In the genomic region with DNA sequence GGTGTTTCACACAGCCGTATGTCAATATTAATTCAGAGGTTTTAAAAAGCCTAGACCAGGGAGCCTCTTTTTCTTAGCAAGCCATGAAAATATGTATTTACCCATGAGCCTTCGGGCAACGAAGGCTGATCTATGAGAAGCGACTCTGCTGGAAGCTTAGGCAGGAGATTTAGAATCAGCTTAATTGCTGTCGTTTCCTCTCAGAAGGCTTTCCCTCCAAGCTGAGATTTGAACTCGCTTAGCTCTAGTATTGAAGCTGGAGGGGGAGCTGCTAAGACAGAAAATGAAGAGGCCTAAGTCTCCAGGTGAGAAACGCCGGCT, we compare ENCODE assay signal across 16 mouse cellular contexts.
DNase-seq lines count a peak whose midpoint lies in the region; ATAC-seq and TF ChIP-seq lines count a peak whose summit lies in the region.
"Had no signal": no experiment of that assay in that cellular context is flagged by ENCODE, and none has a peak within 500 bp of the region (broad histone marks: within the 10 kb centered on the region; RNA-seq: fewer than 3 reads in every experiment).

No protein-coding gene starts in this region.

- H3K27me3 ChIP-seq in intestine, postnatal 0 days (replicated peaks; ENCODE audit: control insufficient read depth, insufficient read depth, low read length), result no peaks in the 10 kb centered on the region
- no peaks in the 10 kb centered on the region for H3K27me3 ChIP-seq in kidney, embryonic 16.5 days (ENCODE audit: insufficient read depth, low read length)
- H3K27me3 ChIP-seq: CH12.LX; heart, embryonic 15.5 days; neural tube, embryonic 12.5 days had no signal

- no peak for DNase-seq in layer of hippocampus, adult 2 months (ENCODE audit: low spot score in 2 of 2)
- no peak for DNase-seq in layer of hippocampus, adult 9-10 months (ENCODE audit: low spot score)
- peak; percentile 24 for DNase-seq in retina, postnatal 1 day
- DNase-seq in retina, embryonic 14.5 days (ENCODE audit: low spot score), result no peak
- DNase-seq in urinary bladder, postnatal 14 days (ENCODE audit: low spot score), result no peak
- DNase-seq: cerebellum, adult 18-20 months; forebrain, postnatal 0 days; gastrocnemius, postnatal 10 days; kidney, postnatal 14 days; left cerebral cortex, postnatal 4 days; lung, adult 2 months had no signal

- 50% methylated on average over 8 of the region's 8 CpGs for WGBS in intestine, postnatal 0 days
- WGBS in kidney, embryonic 16.5 days, result 63% methylated on average over 8 of the region's 8 CpGs

- no peaks in the 10 kb centered on the region for H3K9me3 ChIP-seq in intestine, postnatal 0 days (ENCODE audit: control insufficient read depth)
- H3K9me3 ChIP-seq in kidney, embryonic 16.5 days (ENCODE audit: low read length), result no peaks in the 10 kb centered on the region
- H3K9me3 ChIP-seq: heart, embryonic 15.5 days; neural tube, embryonic 12.5 days had no signal

- H3K4me3 ChIP-seq in layer of hippocampus, adult 2 months, result no peak overlapping the region
- H3K4me3 ChIP-seq in intestine, postnatal 0 days (ENCODE audit: low read depth, low read length), result no peak overlapping the region
- H3K4me3 ChIP-seq in kidney, embryonic 16.5 days (ENCODE audit: low read length), result no peak overlapping the region
- H3K4me3 ChIP-seq: heart, embryonic 15.5 days; neural tube, embryonic 12.5 days had no signal

- 0 out of 2 replicates have a peak overlapping the region, but pooled peaks have one; percentile 11 for H3K9ac ChIP-seq in intestine, postnatal 0 days (ENCODE audit: low read depth, low read length)
- no peak overlapping the region for H3K9ac ChIP-seq in kidney, embryonic 16.5 days (replicated peaks; ENCODE audit: low read length)
- H3K9ac ChIP-seq: forebrain, postnatal 0 days; heart, embryonic 15.5 days; neural tube, embryonic 12.5 days had no signal

- no peak overlapping the region for H3K4me2 ChIP-seq in intestine, postnatal 0 days (replicated peaks; ENCODE audit: low read depth)
- no peak overlapping the region for H3K4me2 ChIP-seq in kidney, embryonic 16.5 days (replicated peaks; ENCODE audit: low read depth, low read length)
- H3K4me2 ChIP-seq: heart, embryonic 15.5 days; neural tube, embryonic 12.5 days had no signal

- H3K36me3 ChIP-seq in intestine, postnatal 0 days (ENCODE audit: control insufficient read depth, insufficient read depth), result no peaks in the 10 kb centered on the region
- no peaks in the 10 kb centered on the region for H3K36me3 ChIP-seq in kidney, embryonic 16.5 days (ENCODE audit: insufficient read depth, low read length)
- H3K36me3 ChIP-seq: heart, embryonic 15.5 days; neural tube, embryonic 12.5 days had no signal

- no peak for TF ChIP-seq CTCF in layer of hippocampus, adult 2 months (conservative IDR thresholded peaks at IDR 0.05)
- TF ChIP-seq CTCF in intestine, postnatal 0 days (IDR thresholded peaks at IDR 0.05; ENCODE audit: low read depth), result no peak

- H3K4me1 ChIP-seq in intestine, postnatal 0 days (replicated peaks; ENCODE audit: control insufficient read depth, insufficient read depth, low read length), result no peaks in the 10 kb centered on the region
- peaks cover 4% of the 10 kb centered on the region; the same call in 1 of the 2 replicates for H3K4me1 ChIP-seq in kidney, embryonic 16.5 days (ENCODE audit: insufficient read depth, low read length)

- ATAC-seq in intestine, postnatal 0 days, result no peak
- no peak for ATAC-seq in kidney, embryonic 16.5 days (ENCODE audit: low FRiP score, low TSS enrichment)
- ATAC-seq: forebrain, postnatal 0 days had no signal

- peak overlapping the region; percentile 53; the same call in 1 of the 2 replicates for H3K27ac ChIP-seq in layer of hippocampus, adult 2 months
- no peak overlapping the region for H3K27ac ChIP-seq in intestine, postnatal 0 days (ENCODE audit: low read depth, low read length)
- no peak overlapping the region for H3K27ac ChIP-seq in kidney, embryonic 16.5 days (ENCODE audit: low read length)
- H3K27ac ChIP-seq: neural tube, embryonic 12.5 days had no signal
